Mouse (Mus musculus): ENCODE data around the gene Olfr1420. TPM values are rescaled to one million over a fixed set of nuclear protein-coding genes. Genes with fewer than 3 reads are reported as not detected.

The Olfr1420 gene
- polyA plus RNA-seq (2015; fragmentation: Nextera tagmentation; extraction: Ambion mirVana), result not detected in 2 replicates

- Histone ChIP-seq H3K27me3 (ENCODE audit: control insufficient read depth, insufficient read depth, low read depth, low read length) (no peaks in the 10 kb centered on the region), H3K4me3 (ENCODE audit: low read depth, low read length) (no peak within 1 kb of the TSS), H3K4me1 (ENCODE audit: control insufficient read depth, low read depth, low read length) (no peaks in the 10 kb centered on the region), H3K9ac (ENCODE audit: low read depth, low read length) (no peak within 1 kb of the TSS), H3K27ac (ENCODE audit: low read length) (no peak within 1 kb of the TSS), H3K36me3 (ENCODE audit: control insufficient read depth, insufficient read depth) (no peaks in the 10 kb centered on the region), H3K9me3 (replicated peaks; ENCODE audit: control insufficient read depth, low read length) (no peaks in the 10 kb centered on the region), H3K4me2 (ENCODE audit: low read depth, low read length) (no peak within 1 kb of the TSS)
- WGBS (ENCODE audit: insufficient replicate concordance), result 17% methylated on average over 1 of the region's 1 CpGs
- no peak for ATAC-seq (ENCODE audit: low read depth)
Measured at GRCm38 (mm10) chr19:11886265-11886664, at the start of gene Olfr1420. TSS of gene Olfr1420 (plus strand) at chr19:11886565.

GRCm38 (mm10) chr19:11839119-11839518 is 47.2 kb upstream of the Olfr1420 start, which contains the start of gene Olfr1417:
TSS of gene Olfr1417 (minus strand) at chr19:11839219.
- H3K4me1 ChIP-seq (ENCODE audit: control insufficient read depth, low read depth, low read length), result no peaks in the 10 kb centered on the region
- H3K4me3 ChIP-seq (ENCODE audit: low read depth, low read length), result no peak within 1 kb of the TSS
- no peak within 1 kb of the TSS for H3K9ac ChIP-seq (ENCODE audit: low read depth, low read length)
- no peaks in the 10 kb centered on the region for H3K9me3 ChIP-seq (replicated peaks; ENCODE audit: control insufficient read depth, low read length)
- H3K36me3 ChIP-seq (ENCODE audit: control insufficient read depth, insufficient read depth), result no peaks in the 10 kb centered on the region
- ATAC-seq (ENCODE audit: low read depth), result no peak
- H3K4me2 ChIP-seq (ENCODE audit: low read depth, low read length), result no peak within 1 kb of the TSS
- no peak within 1 kb of the TSS for H3K27ac ChIP-seq (ENCODE audit: low read length)
- 66% methylated on average over 4 of the region's 4 CpGs for WGBS (ENCODE audit: insufficient replicate concordance)
- no peaks in the 10 kb centered on the region for H3K27me3 ChIP-seq (ENCODE audit: control insufficient read depth, insufficient read depth, low read depth, low read length)

- H3K27ac ChIP-seq (ENCODE audit: low read length), result no peak overlapping the region
- no peaks in the 10 kb centered on the region for H3K27me3 ChIP-seq (ENCODE audit: control insufficient read depth, insufficient read depth, low read depth, low read length)
- no peaks in the 10 kb centered on the region for H3K36me3 ChIP-seq (ENCODE audit: control insufficient read depth, insufficient read depth)
- H3K9me3 ChIP-seq (replicated peaks; ENCODE audit: control insufficient read depth, low read length), result no peaks in the 10 kb centered on the region
- H3K4me3 ChIP-seq (ENCODE audit: low read depth, low read length), result no peak overlapping the region
- no peak for ATAC-seq (ENCODE audit: low read depth)
- H3K4me1 ChIP-seq (ENCODE audit: control insufficient read depth, low read depth, low read length), result no peaks in the 10 kb centered on the region
- H3K9ac ChIP-seq (ENCODE audit: low read depth, low read length), result no peak overlapping the region
- no peak overlapping the region for H3K4me2 ChIP-seq (ENCODE audit: low read depth, low read length)
- WGBS (ENCODE audit: insufficient replicate concordance), result 40% methylated on average over 4 of the region's 4 CpGs
Measured at GRCm38 (mm10) chr19:11846333-11846732, 40.0 kb upstream of the Olfr1420 start.

GRCm38 (mm10) chr19:11852652-11853051 is 33.7 kb upstream of the Olfr1420 start:
- no peak overlapping the region for H3K4me3 ChIP-seq (ENCODE audit: low read depth, low read length)
- H3K27me3 ChIP-seq (ENCODE audit: control insufficient read depth, insufficient read depth, low read depth, low read length), result no peaks in the 10 kb centered on the region
- no peaks in the 10 kb centered on the region for H3K4me1 ChIP-seq (ENCODE audit: control insufficient read depth, low read depth, low read length)
- H3K27ac ChIP-seq (ENCODE audit: low read length), result no peak overlapping the region
- no peak overlapping the region for H3K9ac ChIP-seq (ENCODE audit: low read depth, low read length)
- H3K9me3 ChIP-seq (replicated peaks; ENCODE audit: control insufficient read depth, low read length), result no peaks in the 10 kb centered on the region
- no peak overlapping the region for H3K4me2 ChIP-seq (ENCODE audit: low read depth, low read length)
- WGBS (ENCODE audit: insufficient replicate concordance), result 25% methylated on average over 4 of the region's 4 CpGs
- no peaks in the 10 kb centered on the region for H3K36me3 ChIP-seq (ENCODE audit: control insufficient read depth, insufficient read depth)
- ATAC-seq (ENCODE audit: low read depth), result no peak

- ATAC-seq (ENCODE audit: low read depth), result no peak
- H3K36me3 ChIP-seq (ENCODE audit: control insufficient read depth, insufficient read depth), result no peaks in the 10 kb centered on the region
- no peaks in the 10 kb centered on the region for H3K9me3 ChIP-seq (replicated peaks; ENCODE audit: control insufficient read depth, low read length)
- H3K27me3 ChIP-seq (ENCODE audit: control insufficient read depth, insufficient read depth, low read depth, low read length), result no peaks in the 10 kb centered on the region
- H3K4me3 ChIP-seq (ENCODE audit: low read depth, low read length), result no peak overlapping the region
- H3K9ac ChIP-seq (ENCODE audit: low read depth, low read length), result no peak overlapping the region
- H3K4me1 ChIP-seq (ENCODE audit: control insufficient read depth, low read depth, low read length), result no peaks in the 10 kb centered on the region
- no peak overlapping the region for H3K4me2 ChIP-seq (ENCODE audit: low read depth, low read length)
- 69% methylated on average over 2 of the region's 2 CpGs for WGBS (ENCODE audit: insufficient replicate concordance)
- H3K27ac ChIP-seq (ENCODE audit: low read length), result no peak overlapping the region
Measured at GRCm38 (mm10) chr19:11854821-11855220, 31.5 kb upstream of the Olfr1420 start.

- H3K4me1 ChIP-seq (ENCODE audit: control insufficient read depth, low read depth, low read length), result no peaks in the 10 kb centered on the region
- H3K9me3 ChIP-seq (replicated peaks; ENCODE audit: control insufficient read depth, low read length), result no peaks in the 10 kb centered on the region
- no peak overlapping the region for H3K4me2 ChIP-seq (ENCODE audit: low read depth, low read length)
- no peak overlapping the region for H3K9ac ChIP-seq (ENCODE audit: low read depth, low read length)
- no peak for ATAC-seq (ENCODE audit: low read depth)
- H3K36me3 ChIP-seq (ENCODE audit: control insufficient read depth, insufficient read depth), result no peaks in the 10 kb centered on the region
- no peak overlapping the region for H3K27ac ChIP-seq (ENCODE audit: low read length)
- no peak overlapping the region for H3K4me3 ChIP-seq (ENCODE audit: low read depth, low read length)
- 59% methylated on average over 6 of the region's 6 CpGs for WGBS (ENCODE audit: insufficient replicate concordance)
- H3K27me3 ChIP-seq (ENCODE audit: control insufficient read depth, insufficient read depth, low read depth, low read length), result no peaks in the 10 kb centered on the region
Measured at GRCm38 (mm10) chr19:11856506-11856905, 29.9 kb upstream of the Olfr1420 start.

GRCm38 (mm10) chr19:11860966-11861365 is 25.4 kb upstream of the Olfr1420 start, which contains the start of gene Olfr1418:
TSS of gene Olfr1418 (minus strand) at chr19:11861066.
- Histone ChIP-seq H3K9ac (ENCODE audit: low read depth, low read length) (no peak within 1 kb of the TSS), H3K4me1 (ENCODE audit: control insufficient read depth, low read depth, low read length) (no peaks in the 10 kb centered on the region), H3K4me2 (ENCODE audit: low read depth, low read length) (no peak within 1 kb of the TSS), H3K9me3 (replicated peaks; ENCODE audit: control insufficient read depth, low read length) (no peaks in the 10 kb centered on the region), H3K36me3 (ENCODE audit: control insufficient read depth, insufficient read depth) (no peaks in the 10 kb centered on the region), H3K4me3 (ENCODE audit: low read depth, low read length) (no peak within 1 kb of the TSS), H3K27ac (ENCODE audit: low read length) (no peak within 1 kb of the TSS), H3K27me3 (ENCODE audit: control insufficient read depth, insufficient read depth, low read depth, low read length) (no peaks in the 10 kb centered on the region)
- ATAC-seq (ENCODE audit: low read depth), result no peak
- 80% methylated on average over 1 of the region's 1 CpGs for WGBS (ENCODE audit: insufficient replicate concordance)

GRCm38 (mm10) chr19:11867837-11868236 is 18.5 kb upstream of the Olfr1420 start:
- H3K9ac ChIP-seq (ENCODE audit: low read depth, low read length), result no peak overlapping the region
- H3K27me3 ChIP-seq (ENCODE audit: control insufficient read depth, insufficient read depth, low read depth, low read length), result no peaks in the 10 kb centered on the region
- H3K4me2 ChIP-seq (ENCODE audit: low read depth, low read length), result no peak overlapping the region
- H3K36me3 ChIP-seq (ENCODE audit: control insufficient read depth, insufficient read depth), result no peaks in the 10 kb centered on the region
- 54% methylated on average over 2 of the region's 2 CpGs for WGBS (ENCODE audit: insufficient replicate concordance)
- H3K4me3 ChIP-seq (ENCODE audit: low read depth, low read length), result no peak overlapping the region
- peaks cover 2% of the 10 kb centered on the region; the same call in 1 of the 2 replicates for H3K9me3 ChIP-seq (replicated peaks; ENCODE audit: control insufficient read depth, low read length)
- H3K27ac ChIP-seq (ENCODE audit: low read length), result no peak overlapping the region
- ATAC-seq (ENCODE audit: low read depth), result no peak
- no peaks in the 10 kb centered on the region for H3K4me1 ChIP-seq (ENCODE audit: control insufficient read depth, low read depth, low read length)

- ATAC-seq (ENCODE audit: low read depth), result no peak
- Histone ChIP-seq H3K9ac (ENCODE audit: low read depth, low read length) (no peak within 1 kb of the TSS), H3K36me3 (ENCODE audit: control insufficient read depth, insufficient read depth) (no peaks in the 10 kb centered on the region), H3K27me3 (ENCODE audit: control insufficient read depth, insufficient read depth, low read depth, low read length) (no peaks in the 10 kb centered on the region), H3K4me3 (ENCODE audit: low read depth, low read length) (no peak within 1 kb of the TSS), H3K27ac (ENCODE audit: low read length) (no peak within 1 kb of the TSS), H3K4me1 (ENCODE audit: control insufficient read depth, low read depth, low read length) (no peaks in the 10 kb centered on the region), H3K9me3 (replicated peaks; ENCODE audit: control insufficient read depth, low read length) (no peaks in the 10 kb centered on the region), H3K4me2 (ENCODE audit: low read depth, low read length) (no peak within 1 kb of the TSS)
- 32% methylated on average over 1 of the region's 1 CpGs for WGBS (ENCODE audit: insufficient replicate concordance)
Measured at GRCm38 (mm10) chr19:11875006-11875405, 11.4 kb upstream of the Olfr1420 start, which contains the start of gene Olfr1419. TSS of gene Olfr1419 (minus strand) at chr19:11875106.
